Comparison of ENCODE assay signal across 25 mouse cellular contexts in genomic region chr1:85965856-85966255, GRCm38 (mm10). TPM values are rescaled to one million over a fixed set of nuclear protein-coding genes. Genes with fewer than 3 reads are reported as not detected.
"Had no signal": no experiment of that assay in that cellular context is flagged by ENCODE, and none has a peak within 500 bp of the region (broad histone marks: within the 10 kb centered on the region; RNA-seq: fewer than 3 reads in every experiment).

No protein-coding gene starts in this region.

- H3K36me3 ChIP-seq: limb, embryonic 10.5 days; limb, embryonic 13.5 days; liver, embryonic 12.5 days; liver, embryonic 15.5 days; lung, embryonic 15.5 days; midbrain, embryonic 10.5 days; neural tube, embryonic 12.5 days; neural tube, embryonic 15.5 days had no signal

- H3K27me3 ChIP-seq: limb, embryonic 13.5 days; liver, embryonic 12.5 days; liver, embryonic 15.5 days; lung, embryonic 15.5 days; neural tube, embryonic 12.5 days; neural tube, embryonic 15.5 days had no signal

- H3K4me2 ChIP-seq: limb, embryonic 13.5 days; liver, embryonic 12.5 days; liver, embryonic 15.5 days; lung, embryonic 15.5 days; neural tube, embryonic 12.5 days; neural tube, embryonic 15.5 days had no signal

- H3K27ac ChIP-seq: limb, embryonic 10.5 days; limb, embryonic 13.5 days; liver, embryonic 12.5 days; liver, embryonic 15.5 days; lung, embryonic 15.5 days; midbrain, embryonic 10.5 days; neural tube, embryonic 12.5 days; neural tube, embryonic 15.5 days; stomach, postnatal 0 days had no signal

- H3K4me1 ChIP-seq: limb, embryonic 10.5 days; lung, embryonic 15.5 days; midbrain, embryonic 10.5 days; neural tube, embryonic 12.5 days; neural tube, embryonic 15.5 days had no signal

- DNase-seq: kidney, adult 18-20 months; kidney, postnatal 10 days; liver; lung, adult 18-20 months; lung, postnatal 10 days; lung, postnatal 36 days; midbrain, embryonic 14.5 days; right cerebral cortex, adult 18-20 months; right cerebral cortex, postnatal 14 days; right cerebral cortex, postnatal 4 days; thymus, adult 2 months; thymus, postnatal 14 days; thymus, postnatal 4 days had no signal

- H3K9ac ChIP-seq: limb, embryonic 13.5 days; liver, embryonic 12.5 days; liver, embryonic 15.5 days; lung, embryonic 15.5 days; neural tube, embryonic 12.5 days; neural tube, embryonic 15.5 days had no signal

- H3K9me3 ChIP-seq: limb, embryonic 10.5 days; limb, embryonic 13.5 days; liver, embryonic 12.5 days; liver, embryonic 15.5 days; lung, embryonic 15.5 days; midbrain, embryonic 10.5 days; neural tube, embryonic 12.5 days; neural tube, embryonic 15.5 days had no signal

- H3K4me3 ChIP-seq: limb, embryonic 10.5 days; limb, embryonic 13.5 days; liver, embryonic 12.5 days; liver, embryonic 15.5 days; lung, embryonic 15.5 days; megakaryocyte, embryonic 14.5 days; midbrain, embryonic 10.5 days; neural tube, embryonic 12.5 days; neural tube, embryonic 15.5 days had no signal

- ATAC-seq: liver, embryonic 12.5 days had no signal

RNA-seq across cellular contexts. Expression of gene Gpr55, which starts 5.0 kb away (rescaled TPM):
- polyA plus RNA-seq: kidney, embryonic 14.5 days; limb, embryonic 10.5 days; liver, embryonic 12.5 days; midbrain, embryonic 10.5 days; stomach, embryonic 14.5 days had no signal

RNA-seq across cellular contexts. Expression of gene 4933407L21Rik, which starts 37.6 kb away (rescaled TPM):
- polyA plus RNA-seq: limb, embryonic 10.5 days; liver, embryonic 12.5 days; liver, embryonic 15.5 days had no signal

RNA-seq across cellular contexts. Expression of gene Spata3, which starts 50.8 kb away (rescaled TPM):
- polyA plus RNA-seq: limb, embryonic 10.5 days; limb, embryonic 13.5 days; lung, embryonic 15.5 days; midbrain, embryonic 10.5 days; neural tube, embryonic 12.5 days; stomach, embryonic 14.5 days; stomach, postnatal 0 days had no signal
